Mouse (Mus musculus) liver, embryonic 14.5 days (tissue): ENCODE measurements around the gene Mettl7b.

Source experiments
- CTCF ChIP-seq: IDR thresholded peaks from 2 replicates; pipeline ENCODE4 v1.5.1; 2016; ENCODE audit warnings: antibody characterized with exemption, low read depth, control low read depth
- EP300 ChIP-seq: IDR thresholded peaks from 2 replicates; pipeline ENCODE4 v1.6.1; 2016; ENCODE audit warnings: antibody characterized with exemption, low read depth

DNA sequence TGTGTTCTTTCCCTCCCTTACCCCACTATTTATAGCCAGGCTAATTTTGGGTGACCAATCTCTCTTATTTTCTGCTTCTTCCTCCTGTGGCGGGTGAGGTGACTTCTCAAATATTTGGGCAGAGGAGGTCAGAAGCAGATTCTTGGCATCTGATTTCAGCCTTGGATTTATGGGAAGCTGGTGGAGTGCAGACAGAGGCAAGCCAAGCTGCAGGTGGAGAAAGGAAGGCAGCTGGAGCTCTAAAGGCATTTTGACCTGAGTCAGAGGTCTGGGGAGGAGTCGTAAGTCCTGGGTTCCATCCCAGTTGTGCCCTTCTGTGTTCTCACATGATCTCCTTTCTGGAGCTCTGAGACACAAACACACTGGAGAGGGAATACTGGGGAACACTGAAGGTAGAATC, 29.3 kb downstream of the Mettl7b start:
- TF ChIP-seq EP300: no peak
- no peak for TF ChIP-seq CTCF
